Mouse (Mus musculus) forebrain, embryonic 13.5 days (tissue): Measurements from ENCODE around the gene Hdac7. TPM values are rescaled to one million over a fixed set of nuclear protein-coding genes. Genes with fewer than 3 reads are reported as not detected.

Experiments used
- ATAC-seq: fragments of 200-750 bp; cut with Nextera tagmentation; 2 replicates; pipeline ENCODE4 v1.8.0; 2017
- H3K27ac ChIP-seq: fragments of 300-500 bp; sonication (generic); 2 replicates; pipeline ENCODE4 v1.5.1; 2015; ENCODE audit warnings: inconsistent platforms, mild to moderate bottlenecking, moderate library complexity
- H3K27me3 ChIP-seq: fragments of 300-500 bp; sonication (generic); 2 replicates; pipeline ENCODE4 v1.6.1; 2015; ENCODE audit warnings: mild to moderate bottlenecking, inconsistent platforms
- H3K36me3 ChIP-seq: fragments of 300-500 bp; sonication (generic); 2 replicates; pipeline ENCODE4 v1.6.1; 2015; ENCODE audit warnings: mild to moderate bottlenecking, inconsistent platforms; ENCODE audit not compliant: poor library complexity, severe bottlenecking
- H3K4me1 ChIP-seq: fragments of 300-500 bp; sonication (generic); 2 replicates; pipeline ENCODE4 v1.6.1; 2015; ENCODE audit warnings: inconsistent platforms
- H3K4me2 ChIP-seq: fragments of 300-500 bp; sonication (generic); 2 replicates; pipeline ENCODE4 v1.6.1; 2015; ENCODE audit warnings: inconsistent platforms, mild to moderate bottlenecking, moderate library complexity
- H3K4me3 ChIP-seq: fragments of 300-500 bp; sonication (generic); 2 replicates; pipeline ENCODE4 v1.5.1; 2015; ENCODE audit warnings: mild to moderate bottlenecking, inconsistent platforms
- H3K9ac ChIP-seq: fragments of 300-500 bp; sonication (generic); 2 replicates; pipeline ENCODE4 v1.6.1; 2015; ENCODE audit warnings: mild to moderate bottlenecking, inconsistent platforms
- H3K9me3 ChIP-seq: fragments of 300-500 bp; sonication (generic); replicated peaks from 2 replicates; pipeline ENCODE4 v1.6.1; 2016; ENCODE audit warnings: inconsistent platforms
- WGBS: fragments of 180-500 bp; shearing (Covaris S2); methylation state at CpG from one replicate; pipeline ENCODE4 v1.1.7; 2015; 5-methylcytosine and 5-hydroxymethylcytosine counted together
- polyA plus RNA-seq: library from polyadenylated mRNA; unstranded; fragments of >200 nt; fragmentation: Nextera tagmentation; extraction: Ambion mirVana; gene quantifications from 2 replicates; pipeline ENCODE4 v1.2.1, GENCODE M21; 2015

Hdac7 gene
- polyA plus RNA-seq, 1 experiment from 2014 or later, result 20.3 TPM

GRCm38 (mm10) chr15:97767280-97768186 is 76.8 kb downstream of the Hdac7 start, which contains the start of gene Rapgef3:
Gene Rapgef3, minus strand, starts transcription at chr15:97767972.
- Histone ChIP-seq H3K4me3 (peak within 1 kb of the TSS; percentile 48), H3K4me2 (peak within 1 kb of the TSS; percentile 94), H3K9ac (peak within 1 kb of the TSS; percentile 57), H3K36me3 (no peaks in the 10 kb centered on the region), H3K27me3 (peaks cover 70% of the 10 kb centered on the region), H3K9me3 (no peaks in the 10 kb centered on the region), H3K4me1 (peaks cover 31% of the 10 kb centered on the region), H3K27ac (peak within 1 kb of the TSS; percentile 36)
- peak; percentile 82 for ATAC-seq
- under 1% methylated on average over 44 of the region's 44 CpGs for WGBS

- Histone ChIP-seq H3K9me3 (no peaks in the 10 kb centered on the region), H3K9ac (peak overlapping the region; percentile 57), H3K4me2 (peak overlapping the region; percentile 94), H3K27me3 (peaks cover 70% of the 10 kb centered on the region), H3K27ac (peak overlapping the region; percentile 36; the same call in 1 of the 2 replicates), H3K4me3 (peak overlapping the region; percentile 48), H3K36me3 (no peaks in the 10 kb centered on the region), H3K4me1 (peaks cover 31% of the 10 kb centered on the region)
- WGBS, result 3% methylated on average over 23 of the region's 23 CpGs
- peak; percentile 16; the same call in 1 of the 2 replicates for ATAC-seq
Measured at GRCm38 (mm10) chr15:97766594-97767279, 77.6 kb downstream of the Hdac7 start.

GRCm38 (mm10) chr15:97766194-97766593 is 78.1 kb downstream of the Hdac7 start:
- Histone ChIP-seq H3K27me3 (peaks cover 67% of the 10 kb centered on the region), H3K9me3 (no peaks in the 10 kb centered on the region), H3K27ac (0 out of 2 replicates have a peak overlapping the region, but pooled peaks have one; percentile 36), H3K9ac (peak overlapping the region; percentile 57; the same call in 1 of the 2 replicates), H3K4me3 (peak overlapping the region; percentile 48), H3K36me3 (no peaks in the 10 kb centered on the region), H3K4me2 (peak overlapping the region; percentile 94), H3K4me1 (peaks cover 31% of the 10 kb centered on the region)
- WGBS, result 7% methylated on average over 8 of the region's 8 CpGs
- peak; percentile 16; the same call in 1 of the 2 replicates for ATAC-seq

- Histone ChIP-seq H3K27ac (no peak overlapping the region), H3K36me3 (no peaks in the 10 kb centered on the region), H3K9me3 (no peaks in the 10 kb centered on the region), H3K27me3 (peaks cover 59% of the 10 kb centered on the region), H3K4me1 (peaks cover 31% of the 10 kb centered on the region), H3K4me2 (peak overlapping the region; percentile 94), H3K9ac (no peak overlapping the region), H3K4me3 (no peak overlapping the region)
- WGBS, result 42% methylated on average over 13 of the region's 13 CpGs
- no peak for ATAC-seq
Measured at GRCm38 (mm10) chr15:97765090-97765794, 79.1 kb downstream of the Hdac7 start.

- Histone ChIP-seq H3K4me3 (no peak overlapping the region), H3K9me3 (no peaks in the 10 kb centered on the region), H3K27me3 (peaks cover 52% of the 10 kb centered on the region), H3K4me2 (no peak overlapping the region), H3K4me1 (peaks cover 31% of the 10 kb centered on the region), H3K9ac (no peak overlapping the region), H3K36me3 (no peaks in the 10 kb centered on the region), H3K27ac (no peak overlapping the region)
- no peak for ATAC-seq
- WGBS, result 85% methylated on average over 2 of the region's 2 CpGs
Measured at GRCm38 (mm10) chr15:97764532-97764931, 79.8 kb downstream of the Hdac7 start.

- H3K27me3 ChIP-seq, result peaks cover 42% of the 10 kb centered on the region
- H3K9me3 ChIP-seq, result no peaks in the 10 kb centered on the region
- H3K4me2 ChIP-seq, result no peak overlapping the region
- H3K9ac ChIP-seq, result no peak overlapping the region
- H3K36me3 ChIP-seq, result no peaks in the 10 kb centered on the region
- peaks cover 31% of the 10 kb centered on the region for H3K4me1 ChIP-seq
- no peak overlapping the region for H3K4me3 ChIP-seq
- WGBS, result 72% methylated on average over 9 of the region's 9 CpGs
- H3K27ac ChIP-seq, result no peak overlapping the region
- no peak for ATAC-seq
Measured at GRCm38 (mm10) chr15:97763256-97764049, 80.8 kb downstream of the Hdac7 start.

- no peaks in the 10 kb centered on the region for H3K36me3 ChIP-seq
- no peak overlapping the region for H3K4me3 ChIP-seq
- no peak for ATAC-seq
- no peak overlapping the region for H3K9ac ChIP-seq
- no peaks in the 10 kb centered on the region for H3K9me3 ChIP-seq
- peaks cover 24% of the 10 kb centered on the region for H3K4me1 ChIP-seq
- peaks cover 35% of the 10 kb centered on the region for H3K27me3 ChIP-seq
- 77% methylated on average over 9 of the region's 9 CpGs for WGBS
- H3K27ac ChIP-seq, result no peak overlapping the region
- no peak overlapping the region for H3K4me2 ChIP-seq
Measured at GRCm38 (mm10) chr15:97762733-97763132, 81.6 kb downstream of the Hdac7 start.

- peaks cover 22% of the 10 kb centered on the region for H3K27me3 ChIP-seq
- H3K9me3 ChIP-seq, result no peaks in the 10 kb centered on the region
- 37% methylated on average over 13 of the region's 13 CpGs for WGBS
Measured at GRCm38 (mm10) chr15:97761438-97761837, 82.9 kb downstream of the Hdac7 start.

GRCm38 (mm10) chr15:97760952-97761351 is 83.3 kb downstream of the Hdac7 start:
- no peaks in the 10 kb centered on the region for H3K9me3 ChIP-seq
- peaks cover 18% of the 10 kb centered on the region for H3K27me3 ChIP-seq
- H3K9ac ChIP-seq, result no peak overlapping the region
- ATAC-seq, result no peak
- H3K4me3 ChIP-seq, result no peak overlapping the region
- H3K4me2 ChIP-seq, result no peak overlapping the region
- H3K4me1 ChIP-seq, result peaks cover 6% of the 10 kb centered on the region
- no peaks in the 10 kb centered on the region for H3K36me3 ChIP-seq
- WGBS, result 65% methylated on average over 5 of the region's 5 CpGs
- no peak overlapping the region for H3K27ac ChIP-seq

More at GRCm38 (mm10) chr15:97761438-97761837, 82.9 kb downstream of the Hdac7 start:
- Histone ChIP-seq H3K36me3 (no peaks in the 10 kb centered on the region), H3K4me3 (no peak overlapping the region), H3K9ac (no peak overlapping the region), H3K27ac (no peak overlapping the region), H3K4me2 (no peak overlapping the region), H3K4me1 (peaks cover 11% of the 10 kb centered on the region)
- no peak for ATAC-seq

- Histone ChIP-seq H3K4me1 (no peaks in the 10 kb centered on the region), H3K4me3 (no peak overlapping the region), H3K9ac (no peak overlapping the region), H3K4me2 (no peak overlapping the region), H3K36me3 (no peaks in the 10 kb centered on the region), H3K9me3 (no peaks in the 10 kb centered on the region), H3K27me3 (peaks cover 10% of the 10 kb centered on the region), H3K27ac (no peak overlapping the region)
- WGBS, result 93% methylated on average over 9 of the region's 9 CpGs
- ATAC-seq, result no peak
Measured at GRCm38 (mm10) chr15:97760006-97760405, 84.3 kb downstream of the Hdac7 start.

- Histone ChIP-seq H3K9ac (no peak overlapping the region), H3K4me3 (no peak overlapping the region), H3K9me3 (no peaks in the 10 kb centered on the region), H3K36me3 (no peaks in the 10 kb centered on the region), H3K4me1 (peaks cover 15% of the 10 kb centered on the region), H3K27me3 (no peaks in the 10 kb centered on the region), H3K27ac (no peak overlapping the region), H3K4me2 (no peak overlapping the region)
- ATAC-seq, result no peak
- WGBS, result 59% methylated on average over 8 of the region's 8 CpGs
Measured at GRCm38 (mm10) chr15:97755361-97755760, 88.9 kb downstream of the Hdac7 start.
